Mouse (Mus musculus): ENCODE data around the gene Sprr3. TPM values are rescaled to one million over a fixed set of nuclear protein-coding genes. Genes with fewer than 3 reads are reported as not detected.

Gene Sprr3
- polyA plus RNA-seq, 1 experiment, result not detected

DNA sequence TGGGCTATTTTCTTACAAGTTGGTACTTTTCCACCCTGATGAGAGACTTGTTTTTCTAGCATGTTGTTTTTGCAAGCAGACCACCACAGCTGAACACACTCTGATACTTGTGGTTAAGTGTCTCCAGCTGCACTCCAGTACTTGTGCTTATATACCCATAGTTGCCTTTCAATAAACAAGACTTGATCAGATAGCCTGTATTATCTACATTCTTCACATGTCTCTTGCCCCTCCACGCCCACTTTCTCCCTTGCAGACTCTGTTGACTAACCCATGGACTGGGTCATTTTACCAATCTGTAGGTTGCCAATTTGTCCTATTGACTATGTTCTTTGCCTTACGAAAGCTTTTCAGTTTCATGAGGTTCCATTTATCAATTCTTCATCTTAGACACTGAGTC, 11.6 kb upstream of the Sprr3 start:
- WGBS, result 80% methylated on average over 2 of the region's 2 CpGs
- no peaks in the 10 kb centered on the region for H3K36me3 ChIP-seq (ENCODE audit: control insufficient read depth, insufficient read depth, low read length)
- no peak overlapping the region for H3K4me3 ChIP-seq (ENCODE audit: extremely low read depth, insufficient read depth, insufficient read length)
- DNase-seq (ENCODE audit: low read depth in 1 of 2, low spot score in 2 of 2), result no peak
- no peaks in the 10 kb centered on the region for H3K4me1 ChIP-seq (ENCODE audit: control insufficient read depth, insufficient read depth, insufficient read length)
- no peaks in the 10 kb centered on the region for H3K27me3 ChIP-seq (ENCODE audit: control insufficient read depth, insufficient read depth, low read length)
- H3K27ac ChIP-seq (ENCODE audit: insufficient read depth, low read length), result no peak overlapping the region
- TF ChIP-seq POLR2A (IDR thresholded peaks at IDR 0.05; ENCODE audit: low read depth, low read length), result no peak
- no peak for TF ChIP-seq CTCF (IDR thresholded peaks at IDR 0.05; ENCODE audit: extremely low read depth, insufficient read depth, insufficient read length, insufficient replicate concordance)

GRCm38 (mm10) chr3:92467424-92467823, 8.9 kb upstream of the Sprr3 start:
- TF ChIP-seq CTCF (IDR thresholded peaks at IDR 0.05; ENCODE audit: extremely low read depth, insufficient read depth, insufficient read length, insufficient replicate concordance), result no peak
- TF ChIP-seq POLR2A (IDR thresholded peaks at IDR 0.05; ENCODE audit: low read depth, low read length), result no peak
- Histone ChIP-seq H3K4me3 (ENCODE audit: extremely low read depth, insufficient read depth, insufficient read length) (no peak overlapping the region), H3K27ac (ENCODE audit: insufficient read depth, low read length) (no peak overlapping the region), H3K36me3 (ENCODE audit: control insufficient read depth, insufficient read depth, low read length) (no peaks in the 10 kb centered on the region), H3K27me3 (ENCODE audit: control insufficient read depth, insufficient read depth, low read length) (no peaks in the 10 kb centered on the region), H3K4me1 (ENCODE audit: control insufficient read depth, insufficient read depth, insufficient read length) (no peaks in the 10 kb centered on the region)
- no peak for DNase-seq (ENCODE audit: low read depth in 1 of 2, low spot score in 2 of 2)

DNA sequence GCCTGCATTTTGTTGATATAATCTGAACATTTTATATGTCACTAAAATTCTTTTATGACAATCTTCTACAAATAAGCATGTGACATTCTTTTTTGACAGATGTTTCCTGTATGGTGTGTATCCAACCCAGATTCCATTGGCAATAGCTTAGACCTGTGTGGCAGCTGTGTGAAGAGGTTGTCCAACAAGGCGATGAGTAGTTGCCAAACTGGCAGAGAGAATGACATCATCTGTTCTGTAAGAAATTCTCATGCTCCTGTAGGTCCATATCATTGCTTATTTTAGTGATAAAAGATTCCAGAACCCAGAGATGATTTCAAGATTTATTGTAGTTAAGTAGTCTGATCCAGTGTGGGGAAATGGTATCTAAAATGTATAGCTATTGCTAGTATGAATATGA, 8.1 kb upstream of the Sprr3 start:
- no peak for DNase-seq (ENCODE audit: low read depth in 1 of 2, low spot score in 2 of 2)
- H3K27me3 ChIP-seq (ENCODE audit: control insufficient read depth, insufficient read depth, low read length), result no peaks in the 10 kb centered on the region
- H3K27ac ChIP-seq (ENCODE audit: insufficient read depth, low read length), result no peak overlapping the region
- no peaks in the 10 kb centered on the region for H3K4me1 ChIP-seq (ENCODE audit: control insufficient read depth, insufficient read depth, insufficient read length)
- no peaks in the 10 kb centered on the region for H3K36me3 ChIP-seq (ENCODE audit: control insufficient read depth, insufficient read depth, low read length)
- H3K4me3 ChIP-seq (ENCODE audit: extremely low read depth, insufficient read depth, insufficient read length), result no peak overlapping the region
- WGBS, result 75% methylated on average over 1 of the region's 1 CpGs
- no peak for TF ChIP-seq CTCF (IDR thresholded peaks at IDR 0.05; ENCODE audit: extremely low read depth, insufficient read depth, insufficient read length, insufficient replicate concordance)
- no peak for TF ChIP-seq POLR2A (IDR thresholded peaks at IDR 0.05; ENCODE audit: low read depth, low read length)

GRCm38 (mm10) chr3:92455151-92455550, 3.4 kb downstream of the Sprr3 start:
- Histone ChIP-seq H3K27ac (ENCODE audit: insufficient read depth, low read length) (no peak overlapping the region), H3K27me3 (ENCODE audit: control insufficient read depth, insufficient read depth, low read length) (no peaks in the 10 kb centered on the region), H3K4me1 (ENCODE audit: control insufficient read depth, insufficient read depth, insufficient read length) (no peaks in the 10 kb centered on the region), H3K36me3 (ENCODE audit: control insufficient read depth, insufficient read depth, low read length) (no peaks in the 10 kb centered on the region), H3K4me3 (ENCODE audit: extremely low read depth, insufficient read depth, insufficient read length) (no peak overlapping the region)
- WGBS, result 87% methylated on average over 5 of the region's 5 CpGs
- DNase-seq (ENCODE audit: low read depth in 1 of 2, low spot score in 2 of 2), result no peak
- no peak for TF ChIP-seq CTCF (IDR thresholded peaks at IDR 0.05; ENCODE audit: extremely low read depth, insufficient read depth, insufficient read length, insufficient replicate concordance)
- no peak for TF ChIP-seq POLR2A (IDR thresholded peaks at IDR 0.05; ENCODE audit: low read depth, low read length)

GRCm38 (mm10) chr3:92440177-92440576, 18.3 kb downstream of the Sprr3 start:
- WGBS, result 82% methylated on average over 3 of the region's 3 CpGs
- no peak overlapping the region for H3K27ac ChIP-seq (ENCODE audit: insufficient read depth, low read length)
- no peaks in the 10 kb centered on the region for H3K4me1 ChIP-seq (ENCODE audit: control insufficient read depth, insufficient read depth, insufficient read length)
- H3K27me3 ChIP-seq (ENCODE audit: control insufficient read depth, insufficient read depth, low read length), result no peaks in the 10 kb centered on the region
- H3K4me3 ChIP-seq (ENCODE audit: extremely low read depth, insufficient read depth, insufficient read length), result no peak overlapping the region
- no peak for DNase-seq (ENCODE audit: low read depth in 1 of 2, low spot score in 2 of 2)
- no peaks in the 10 kb centered on the region for H3K36me3 ChIP-seq (ENCODE audit: control insufficient read depth, insufficient read depth, low read length)
- TF ChIP-seq POLR2A (IDR thresholded peaks at IDR 0.05; ENCODE audit: low read depth, low read length) (no peak), CTCF (IDR thresholded peaks at IDR 0.05; ENCODE audit: extremely low read depth, insufficient read depth, insufficient read length, insufficient replicate concordance) (no peak)

DNA sequence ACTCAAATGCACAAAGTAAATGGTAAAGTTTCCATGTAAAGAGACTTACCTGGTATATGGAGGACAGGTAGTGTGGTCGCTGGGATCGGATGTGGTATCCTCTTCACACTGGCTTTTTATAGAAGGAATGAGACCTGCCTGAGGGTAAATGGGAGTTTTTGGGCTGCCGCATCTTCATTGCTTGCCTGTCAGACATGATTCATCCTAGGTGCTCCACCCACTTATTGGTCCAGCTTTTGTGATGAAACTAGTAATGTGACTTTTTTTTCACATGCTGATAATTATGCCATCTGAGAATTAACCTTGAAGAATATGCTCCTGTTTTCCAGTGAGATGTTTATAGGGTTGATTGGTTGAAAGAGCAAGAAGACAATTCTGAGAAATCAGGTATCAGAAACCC, 19.8 kb downstream of the Sprr3 start, which contains the start of gene Sprr1b:
Sprr1b (minus strand) TSS at position 101 of the 400 bp plus-strand sequence.
- 88% methylated on average over 3 of the region's 3 CpGs for WGBS
- no peaks in the 10 kb centered on the region for H3K36me3 ChIP-seq (ENCODE audit: control insufficient read depth, insufficient read depth, low read length)
- H3K27ac ChIP-seq (ENCODE audit: insufficient read depth, low read length), result no peak within 1 kb of the TSS
- TF ChIP-seq CTCF (IDR thresholded peaks at IDR 0.05; ENCODE audit: extremely low read depth, insufficient read depth, insufficient read length, insufficient replicate concordance) (no peak), POLR2A (IDR thresholded peaks at IDR 0.05; ENCODE audit: low read depth, low read length) (no peak)
- no peaks in the 10 kb centered on the region for H3K4me1 ChIP-seq (ENCODE audit: control insufficient read depth, insufficient read depth, insufficient read length)
- no peaks in the 10 kb centered on the region for H3K27me3 ChIP-seq (ENCODE audit: control insufficient read depth, insufficient read depth, low read length)
- no peak within 1 kb of the TSS for H3K4me3 ChIP-seq (ENCODE audit: extremely low read depth, insufficient read depth, insufficient read length)
- no peak for DNase-seq (ENCODE audit: low read depth in 1 of 2, low spot score in 2 of 2)

DNA sequence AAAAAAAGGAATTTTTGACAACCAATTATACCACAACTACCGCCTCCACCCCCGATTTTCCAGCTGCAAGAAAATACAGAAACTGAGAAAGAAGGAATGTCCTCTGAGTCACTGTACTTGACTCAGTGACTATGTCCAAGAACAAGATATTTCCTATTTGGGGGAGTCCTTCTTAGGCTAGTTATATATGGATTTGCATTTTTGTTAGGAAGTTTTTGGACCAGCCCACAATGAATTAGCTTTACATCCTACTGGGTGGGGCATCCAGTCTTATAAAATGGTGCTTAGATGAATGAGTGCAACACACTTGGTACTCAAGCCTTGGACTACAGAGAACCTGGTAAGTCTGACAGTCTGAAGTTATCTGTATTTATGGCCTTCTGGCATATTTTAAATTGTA, 26.2 kb downstream of the Sprr3 start, which contains the start of gene Sprr2k:
Sprr2k (plus strand) TSS at position 301 of the 400 bp plus-strand sequence.
- no peak within 1 kb of the TSS for H3K4me3 ChIP-seq (ENCODE audit: extremely low read depth, insufficient read depth, insufficient read length)
- H3K36me3 ChIP-seq (ENCODE audit: control insufficient read depth, insufficient read depth, low read length), result no peaks in the 10 kb centered on the region
- 82% methylated on average over 2 of the region's 2 CpGs for WGBS
- no peak for DNase-seq (ENCODE audit: low read depth in 1 of 2, low spot score in 2 of 2)
- H3K27ac ChIP-seq (ENCODE audit: insufficient read depth, low read length), result no peak within 1 kb of the TSS
- no peaks in the 10 kb centered on the region for H3K4me1 ChIP-seq (ENCODE audit: control insufficient read depth, insufficient read depth, insufficient read length)
- H3K27me3 ChIP-seq (ENCODE audit: control insufficient read depth, insufficient read depth, low read length), result no peaks in the 10 kb centered on the region
- TF ChIP-seq CTCF (IDR thresholded peaks at IDR 0.05; ENCODE audit: extremely low read depth, insufficient read depth, insufficient read length, insufficient replicate concordance), result no peak
- no peak for TF ChIP-seq POLR2A (IDR thresholded peaks at IDR 0.05; ENCODE audit: low read depth, low read length)

All from spleen, adult 2 months (tissue).